Mouse (Mus musculus) megakaryocyte-erythroid progenitor cell, adult 5-6 weeks (primary cell): ENCODE measurements around the gene Reg3a. TPM values are rescaled to one million over a fixed set of nuclear protein-coding genes. Genes with fewer than 3 reads are reported as not detected.
"Not testable (repeated sequence)": the region's sequence is repeated elsewhere in the genome, so short reads cannot be mapped to it uniquely, and the experiment has no call there.

ENCODE experiments used
- ATAC-seq: replicated peaks from 2 replicates; pipeline ENCODE4 v1.8.0; 2016; ENCODE audit warnings: mild to moderate bottlenecking, inconsistent platforms; ENCODE audit not compliant: severe bottlenecking, poor library complexity, low FRiP score, low TSS enrichment
- total RNA-seq, 2 experiments: library from RNA; stranded (forward) in 1 of 2; stranded (reverse) in 1 of 2; fragments of 200-1000, 215-1000 nt in 1 of 2; fragments of >200 nt in 1 of 2; fragmentation: Nextera tagmentation in 1 of 2; gene quantifications; 2 replicates each; pipeline ENCODE4 v1.2.3; 2014 to 2017

The Reg3a gene
- total RNA-seq (2014; fragmentation: Nextera tagmentation) = not detected in 2 replicates
- not detected in 2 replicates for total RNA-seq (2017)

DNA sequence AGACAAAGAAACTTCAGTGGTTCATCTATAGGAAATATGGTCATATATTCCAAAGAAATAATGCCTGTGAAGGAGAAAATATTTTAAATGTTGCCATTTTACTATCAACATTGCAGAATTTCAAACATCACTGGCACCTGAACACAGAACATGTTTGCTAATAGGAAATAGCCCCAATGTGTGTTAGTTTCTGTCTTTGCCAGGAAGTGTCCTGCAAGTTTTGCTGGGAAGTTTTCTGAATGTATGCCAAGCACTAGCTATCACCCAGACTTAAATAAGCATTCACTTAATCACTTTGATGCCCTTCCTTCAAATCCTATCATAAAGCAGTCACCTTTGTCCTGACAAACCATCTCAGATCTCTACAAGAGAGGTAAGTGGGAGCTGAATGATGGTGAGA, at the start of gene Reg3a:
Gene Reg3a (plus strand): TSS at position 301 of the 400 bp plus-strand sequence.
- ATAC-seq = no peak

- ATAC-seq = no peak
Measured at GRCm38 (mm10) chr6:78331919-78332569, 48.5 kb upstream of the Reg3a start.

DNA sequence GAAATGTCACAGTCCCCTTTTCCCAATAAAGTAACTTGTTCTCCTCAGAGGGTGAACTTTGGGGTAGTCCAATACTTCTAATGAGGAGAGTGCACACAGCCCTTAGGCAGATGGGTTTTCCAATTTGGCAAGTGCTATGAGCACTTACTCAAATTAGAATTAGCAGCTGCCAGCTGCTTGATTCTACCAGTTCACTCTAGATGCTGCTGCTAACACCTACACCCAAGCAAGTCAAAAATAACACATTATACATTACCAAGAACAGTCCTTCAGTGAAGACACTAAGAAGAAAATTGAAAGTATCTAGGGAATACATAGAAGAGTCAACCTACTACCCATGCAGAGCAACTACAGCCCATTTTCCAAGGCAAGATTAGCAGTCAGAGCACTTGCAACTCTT, 40.2 kb upstream of the Reg3a start:
- ATAC-seq = no peak

DNA sequence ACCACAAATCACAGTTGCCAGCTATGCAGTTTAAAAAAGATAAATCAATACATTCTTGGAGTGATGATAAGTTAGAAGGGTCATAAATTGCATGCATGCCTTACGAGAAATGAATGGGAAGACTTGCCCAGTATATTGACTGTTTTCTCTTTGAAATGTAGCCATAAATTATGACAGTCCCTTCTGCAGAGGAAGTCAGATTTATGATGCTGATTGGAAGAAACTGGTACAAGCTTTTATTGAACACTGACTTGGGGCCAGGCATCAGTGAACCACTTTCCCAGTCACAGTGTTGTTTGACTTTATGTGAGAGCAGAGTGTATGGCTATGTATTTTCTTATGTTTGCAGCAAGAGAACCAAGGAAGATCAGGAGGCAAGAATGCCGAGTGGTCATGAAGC, 38.8 kb upstream of the Reg3a start:
- ATAC-seq = no peak

DNA sequence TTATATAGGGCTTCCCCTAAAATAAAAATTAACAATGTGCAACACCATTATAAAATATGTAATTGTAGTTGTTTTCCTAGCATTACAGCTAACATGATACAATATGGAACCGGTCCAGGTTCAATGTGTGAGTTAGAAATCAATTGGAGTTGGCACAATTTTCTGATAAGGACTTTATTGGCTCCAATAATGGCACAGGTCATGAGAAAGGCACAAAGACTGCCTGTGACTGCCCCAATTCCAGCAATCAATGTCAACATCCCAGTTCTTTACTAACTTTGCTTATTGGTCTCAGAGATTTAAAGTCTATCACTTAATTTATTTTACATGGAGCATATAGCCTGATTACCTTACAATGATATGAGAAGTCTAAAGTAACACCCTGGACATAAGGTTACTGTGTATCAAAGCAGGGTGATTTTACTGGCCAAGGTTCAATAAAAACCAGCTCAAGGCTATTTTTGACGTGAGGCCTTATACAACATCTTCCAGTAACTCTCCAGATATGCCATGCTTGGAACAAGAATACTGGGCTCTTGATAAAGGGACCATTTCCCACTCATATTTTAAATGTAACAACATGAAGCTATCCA, 18.4 kb upstream of the Reg3a start:
- no peak for ATAC-seq

GRCm38 (mm10) chr6:78370357-78370756, 10.2 kb upstream of the Reg3a start, which contains the start of gene Reg3b:
Gene Reg3b, plus strand, starts transcription at chr6:78370657.
- no peak for ATAC-seq

- ATAC-seq = no peak
Measured at GRCm38 (mm10) chr6:78378765-78379164, 1.7 kb upstream of the Reg3a start, which contains the start of gene Reg3d. Gene Reg3d, minus strand, starts transcription at chr6:78378865.

DNA sequence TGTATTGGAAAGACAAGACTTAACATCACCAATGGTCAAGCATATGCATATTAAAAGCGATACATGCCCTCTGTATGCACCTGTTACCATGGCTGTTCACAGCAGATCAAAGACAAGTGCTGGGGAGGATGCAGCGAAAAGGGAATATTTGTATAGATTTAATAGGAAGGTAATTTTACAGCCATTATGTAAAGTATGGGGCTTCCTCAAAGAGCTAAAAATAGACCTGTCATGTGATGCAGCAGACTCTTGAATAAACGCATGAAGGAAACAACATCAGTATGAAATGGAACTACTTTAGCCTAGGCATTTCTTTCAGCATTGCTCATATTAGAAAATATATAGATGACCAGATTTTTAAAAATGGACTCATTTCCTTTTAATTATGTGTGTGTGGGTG, 5.1 kb downstream of the Reg3a start:
- ATAC-seq = no peak

DNA sequence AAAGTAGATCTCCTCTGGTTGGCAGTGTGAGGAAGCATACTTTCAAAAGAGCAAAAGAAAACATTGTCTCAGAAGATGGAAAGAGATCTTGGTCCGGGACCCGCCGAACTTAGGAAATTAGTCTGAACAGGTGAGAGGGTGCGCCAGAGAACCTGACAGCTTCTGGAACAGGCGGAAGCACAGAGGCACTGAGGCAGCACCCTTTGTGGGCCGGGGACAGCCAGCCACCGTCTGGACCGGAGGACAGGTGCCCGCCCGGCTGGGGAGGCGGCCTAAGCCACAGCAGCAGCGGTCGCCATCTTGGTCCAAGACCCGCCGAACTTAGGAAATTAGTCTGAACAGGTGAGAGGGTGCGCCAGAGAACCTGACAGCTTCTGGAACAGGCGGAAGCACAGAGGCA, 14.8 kb downstream of the Reg3a start, which contains the start of gene Reg2:
Gene Reg2 (plus strand): TSS at position 301 of the 400 bp plus-strand sequence.
- ATAC-seq = not testable (repeated sequence)

GRCm38 (mm10) chr6:78422411-78422810, 41.9 kb downstream of the Reg3a start, which contains the start of gene Reg1:
Gene Reg1, plus strand, starts transcription at chr6:78422711.
- ATAC-seq = not testable (repeated sequence)

DNA sequence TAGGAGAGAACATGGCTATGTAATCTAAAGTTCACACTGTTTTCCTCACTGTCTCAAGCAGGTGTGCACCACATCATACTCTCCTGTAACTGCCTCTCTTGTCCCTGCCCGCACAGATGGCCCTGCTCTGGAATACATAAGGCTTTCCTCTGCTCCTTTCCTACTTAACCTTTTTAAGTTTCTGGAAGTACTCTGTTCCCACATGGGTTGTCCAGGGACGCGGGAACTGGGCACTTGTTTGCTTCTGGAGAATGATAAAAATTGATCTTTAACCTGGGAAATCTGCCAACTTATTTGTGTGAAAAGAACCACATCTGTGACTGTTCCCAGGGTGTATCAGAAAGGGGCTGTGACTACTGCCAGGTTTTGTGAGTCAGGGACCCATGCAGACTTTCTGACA, 45.0 kb downstream of the Reg3a start:
- ATAC-seq = no peak

Other genes starting within 250 kb of the Reg3a start
- not detected in 2 replicates for gene Reg3b, start 10.1 kb upstream of the Reg3a start, total RNA-seq (2014; fragmentation: Nextera tagmentation)
- gene Reg3b, start 10.1 kb upstream of the Reg3a start, total RNA-seq (2017) = not detected in 2 replicates
- not detected in 2 replicates for gene Reg3d, start 1.8 kb upstream of the Reg3a start, total RNA-seq (2014; fragmentation: Nextera tagmentation)
- gene Reg3d, start 1.8 kb upstream of the Reg3a start, total RNA-seq (2017) = not detected in 2 replicates
- not detected in 2 replicates for gene Reg2, start 14.9 kb downstream of the Reg3a start, total RNA-seq (2014; fragmentation: Nextera tagmentation)
- gene Reg2, start 14.9 kb downstream of the Reg3a start, total RNA-seq (2017) = not detected in 2 replicates
- not detected in 2 replicates for gene Reg1, start 42.0 kb downstream of the Reg3a start, total RNA-seq (2014; fragmentation: Nextera tagmentation)
- not detected in 2 replicates for gene Reg1, start 42.0 kb downstream of the Reg3a start, total RNA-seq (2017)
- not detected in 2 replicates for gene Reg3g, start 88.2 kb downstream of the Reg3a start, total RNA-seq (2014; fragmentation: Nextera tagmentation)
- not detected in 2 replicates for gene Reg3g, start 88.2 kb downstream of the Reg3a start, total RNA-seq (2017)